Mouse (Mus musculus): ENCODE results near the gene Mettl7a3. TPM values are rescaled to one million over a fixed set of nuclear protein-coding genes. Genes with fewer than 3 reads are reported as not detected.
"Not testable (repeated sequence)": the region's sequence is repeated elsewhere in the genome, so short reads cannot be mapped to it uniquely, and the experiment has no call there.

Gene Mettl7a3
- polyA plus RNA-seq, 1 experiment from 2014 or later: not detected

- H3K9me3 ChIP-seq (ENCODE audit: control insufficient read depth, low read length); DNase-seq (ENCODE audit: low spot score); H3K27ac ChIP-seq (ENCODE audit: low read depth, low read length); H3K36me3 ChIP-seq (ENCODE audit: control insufficient read depth, insufficient read depth, low read length); ATAC-seq (ENCODE audit: insufficient read depth, low FRiP score, low TSS enrichment); H3K4me1 ChIP-seq (ENCODE audit: control insufficient read depth, insufficient read depth, low read length); H3K4me2 ChIP-seq (ENCODE audit: low read depth); H3K4me3 ChIP-seq (ENCODE audit: low read depth, low read length); H3K27me3 ChIP-seq (ENCODE audit: control insufficient read depth, insufficient read depth, low read length); H3K9ac ChIP-seq (ENCODE audit: low read length): not testable (repeated sequence)
- WGBS: 82% methylated on average over 4 of the region's 5 CpGs
These were observed 6.7 kb downstream of the Mettl7a3 start for GRCm38 (mm10) chr15:100341314-100341980.

GRCm38 (mm10) chr15:100345484-100345883, 10.8 kb downstream of the Mettl7a3 start:
- ATAC-seq (ENCODE audit: insufficient read depth, low FRiP score, low TSS enrichment) (no peak), DNase-seq (ENCODE audit: low spot score) (no peak)
- Histone ChIP-seq H3K4me3 (ENCODE audit: low read depth, low read length) (no peak overlapping the region), H3K27ac (ENCODE audit: low read depth, low read length) (no peak overlapping the region), H3K9me3 (ENCODE audit: control insufficient read depth, low read length) (no peaks in the 10 kb centered on the region), H3K4me2 (ENCODE audit: low read depth) (no peak overlapping the region), H3K9ac (ENCODE audit: low read length) (no peak overlapping the region), H3K4me1 (ENCODE audit: control insufficient read depth, insufficient read depth, low read length) (no peaks in the 10 kb centered on the region), H3K36me3 (ENCODE audit: control insufficient read depth, insufficient read depth, low read length) (no peaks in the 10 kb centered on the region), H3K27me3 (ENCODE audit: control insufficient read depth, insufficient read depth, low read length) (no peaks in the 10 kb centered on the region)

- 68% methylated on average over 14 of the region's 14 CpGs for WGBS
- no peaks in the 10 kb centered on the region for H3K9me3 ChIP-seq (ENCODE audit: control insufficient read depth, low read length)
- no peak overlapping the region for H3K27ac ChIP-seq (ENCODE audit: low read depth, low read length)
- DNase-seq (ENCODE audit: low spot score) (no peak), ATAC-seq (ENCODE audit: insufficient read depth, low FRiP score, low TSS enrichment) (no peak)
- H3K36me3 ChIP-seq (ENCODE audit: control insufficient read depth, insufficient read depth, low read length): no peaks in the 10 kb centered on the region
- no peak overlapping the region for H3K4me2 ChIP-seq (ENCODE audit: low read depth)
- no peaks in the 10 kb centered on the region for H3K4me1 ChIP-seq (ENCODE audit: control insufficient read depth, insufficient read depth, low read length)
- no peak overlapping the region for H3K9ac ChIP-seq (ENCODE audit: low read length)
- no peak overlapping the region for H3K4me3 ChIP-seq (ENCODE audit: low read depth, low read length)
- no peaks in the 10 kb centered on the region for H3K27me3 ChIP-seq (ENCODE audit: control insufficient read depth, insufficient read depth, low read length)
These were observed 12.0 kb downstream of the Mettl7a3 start for GRCm38 (mm10) chr15:100346761-100347160.

- 65% methylated on average over 2 of the region's 2 CpGs for WGBS
- Histone ChIP-seq H3K4me2 (ENCODE audit: low read depth) (no peak overlapping the region), H3K27me3 (ENCODE audit: control insufficient read depth, insufficient read depth, low read length) (no peaks in the 10 kb centered on the region), H3K9ac (ENCODE audit: low read length) (no peak overlapping the region), H3K9me3 (ENCODE audit: control insufficient read depth, low read length) (no peaks in the 10 kb centered on the region), H3K27ac (ENCODE audit: low read depth, low read length) (no peak overlapping the region), H3K4me3 (ENCODE audit: low read depth, low read length) (no peak overlapping the region), H3K36me3 (ENCODE audit: control insufficient read depth, insufficient read depth, low read length) (no peaks in the 10 kb centered on the region), H3K4me1 (ENCODE audit: control insufficient read depth, insufficient read depth, low read length) (no peaks in the 10 kb centered on the region)
- ATAC-seq (ENCODE audit: insufficient read depth, low FRiP score, low TSS enrichment) (no peak), DNase-seq (ENCODE audit: low spot score) (no peak)
These were observed 14.8 kb downstream of the Mettl7a3 start for GRCm38 (mm10) chr15:100349496-100349895.

GRCm38 (mm10) chr15:100351501-100352060, 16.9 kb downstream of the Mettl7a3 start:
- Histone ChIP-seq H3K4me3 (ENCODE audit: low read depth, low read length) (no peak overlapping the region), H3K36me3 (ENCODE audit: control insufficient read depth, insufficient read depth, low read length) (no peaks in the 10 kb centered on the region), H3K4me1 (ENCODE audit: control insufficient read depth, insufficient read depth, low read length) (no peaks in the 10 kb centered on the region), H3K27me3 (ENCODE audit: control insufficient read depth, insufficient read depth, low read length) (no peaks in the 10 kb centered on the region), H3K9me3 (ENCODE audit: control insufficient read depth, low read length) (no peaks in the 10 kb centered on the region), H3K4me2 (ENCODE audit: low read depth) (no peak overlapping the region), H3K9ac (ENCODE audit: low read length) (no peak overlapping the region), H3K27ac (ENCODE audit: low read depth, low read length) (no peak overlapping the region)
- 73% methylated on average over 6 of the region's 6 CpGs for WGBS
- ATAC-seq (ENCODE audit: insufficient read depth, low FRiP score, low TSS enrichment) (no peak), DNase-seq (ENCODE audit: low spot score) (no peak)

- H3K27me3 ChIP-seq (ENCODE audit: control insufficient read depth, insufficient read depth, low read length): no peaks in the 10 kb centered on the region
- WGBS: 79% methylated on average over 10 of the region's 10 CpGs
- H3K36me3 ChIP-seq (ENCODE audit: control insufficient read depth, insufficient read depth, low read length): no peaks in the 10 kb centered on the region
- DNase-seq (ENCODE audit: low spot score) (no peak), ATAC-seq (ENCODE audit: insufficient read depth, low FRiP score, low TSS enrichment) (no peak)
- H3K4me1 ChIP-seq (ENCODE audit: control insufficient read depth, insufficient read depth, low read length): no peaks in the 10 kb centered on the region
- no peak within 1 kb of the TSS for H3K4me3 ChIP-seq (ENCODE audit: low read depth, low read length)
- H3K4me2 ChIP-seq (ENCODE audit: low read depth): no peak within 1 kb of the TSS
- H3K9ac ChIP-seq (ENCODE audit: low read length): no peak within 1 kb of the TSS
- H3K27ac ChIP-seq (ENCODE audit: low read depth, low read length): no peak within 1 kb of the TSS
- H3K9me3 ChIP-seq (ENCODE audit: control insufficient read depth, low read length): no peaks in the 10 kb centered on the region
These were observed 18.1 kb downstream of the Mettl7a3 start, which contains the start of the genes Methig1 and Mettl7a2 for GRCm38 (mm10) chr15:100352711-100353250. Gene Methig1, plus strand, starts transcription at chr15:100353149. Gene Mettl7a2, plus strand, starts transcription at chr15:100353200.

- H3K27me3 ChIP-seq (ENCODE audit: control insufficient read depth, insufficient read depth, low read length); ATAC-seq (ENCODE audit: insufficient read depth, low FRiP score, low TSS enrichment); H3K27ac ChIP-seq (ENCODE audit: low read depth, low read length); H3K4me2 ChIP-seq (ENCODE audit: low read depth); H3K9ac ChIP-seq (ENCODE audit: low read length); DNase-seq (ENCODE audit: low spot score); H3K4me1 ChIP-seq (ENCODE audit: control insufficient read depth, insufficient read depth, low read length); H3K4me3 ChIP-seq (ENCODE audit: low read depth, low read length); H3K9me3 ChIP-seq (ENCODE audit: control insufficient read depth, low read length); H3K36me3 ChIP-seq (ENCODE audit: control insufficient read depth, insufficient read depth, low read length): not testable (repeated sequence)
- WGBS: 88% methylated on average over 12 of the region's 22 CpGs
These were observed 18.7 kb downstream of the Mettl7a3 start for GRCm38 (mm10) chr15:100353399-100353798.

- H3K4me1 ChIP-seq (ENCODE audit: control insufficient read depth, insufficient read depth, low read length): no peaks in the 10 kb centered on the region
- no peak for DNase-seq (ENCODE audit: low spot score)
- no peak overlapping the region for H3K9ac ChIP-seq (ENCODE audit: low read length)
- no peaks in the 10 kb centered on the region for H3K27me3 ChIP-seq (ENCODE audit: control insufficient read depth, insufficient read depth, low read length)
- no peak for ATAC-seq (ENCODE audit: insufficient read depth, low FRiP score, low TSS enrichment)
- no peaks in the 10 kb centered on the region for H3K36me3 ChIP-seq (ENCODE audit: control insufficient read depth, insufficient read depth, low read length)
- no peaks in the 10 kb centered on the region for H3K9me3 ChIP-seq (ENCODE audit: control insufficient read depth, low read length)
- no peak overlapping the region for H3K4me2 ChIP-seq (ENCODE audit: low read depth)
- H3K27ac ChIP-seq (ENCODE audit: low read depth, low read length): no peak overlapping the region
- 55% methylated on average over 5 of the region's 5 CpGs for WGBS
- H3K4me3 ChIP-seq (ENCODE audit: low read depth, low read length): no peak overlapping the region
These were observed 21.1 kb downstream of the Mettl7a3 start for GRCm38 (mm10) chr15:100355876-100356275.

- H3K9ac ChIP-seq (ENCODE audit: low read length): no peak within 1 kb of the TSS
- 71% methylated on average over 7 of the region's 7 CpGs for WGBS
- H3K4me2 ChIP-seq (ENCODE audit: low read depth): no peak within 1 kb of the TSS
- H3K27ac ChIP-seq (ENCODE audit: low read depth, low read length): no peak within 1 kb of the TSS
- no peaks in the 10 kb centered on the region for H3K27me3 ChIP-seq (ENCODE audit: control insufficient read depth, insufficient read depth, low read length)
- DNase-seq (ENCODE audit: low spot score) (no peak), ATAC-seq (ENCODE audit: insufficient read depth, low FRiP score, low TSS enrichment) (no peak)
- H3K9me3 ChIP-seq (ENCODE audit: control insufficient read depth, low read length): no peaks in the 10 kb centered on the region
- no peaks in the 10 kb centered on the region for H3K36me3 ChIP-seq (ENCODE audit: control insufficient read depth, insufficient read depth, low read length)
- no peaks in the 10 kb centered on the region for H3K4me1 ChIP-seq (ENCODE audit: control insufficient read depth, insufficient read depth, low read length)
- no peak within 1 kb of the TSS for H3K4me3 ChIP-seq (ENCODE audit: low read depth, low read length)
These were observed 29.5 kb downstream of the Mettl7a3 start, which contains the start of gene Higd1c for GRCm38 (mm10) chr15:100364242-100364641. Gene Higd1c, plus strand, starts transcription at chr15:100364542.
